Mouse (Mus musculus): ENCODE data around the gene Gm1113. TPM values are rescaled to one million over a fixed set of nuclear protein-coding genes. Genes with fewer than 3 reads are reported as not detected.

Gene Gm1113
- polyA plus RNA-seq, 1 experiment from 2014 or later: not detected

DNA sequence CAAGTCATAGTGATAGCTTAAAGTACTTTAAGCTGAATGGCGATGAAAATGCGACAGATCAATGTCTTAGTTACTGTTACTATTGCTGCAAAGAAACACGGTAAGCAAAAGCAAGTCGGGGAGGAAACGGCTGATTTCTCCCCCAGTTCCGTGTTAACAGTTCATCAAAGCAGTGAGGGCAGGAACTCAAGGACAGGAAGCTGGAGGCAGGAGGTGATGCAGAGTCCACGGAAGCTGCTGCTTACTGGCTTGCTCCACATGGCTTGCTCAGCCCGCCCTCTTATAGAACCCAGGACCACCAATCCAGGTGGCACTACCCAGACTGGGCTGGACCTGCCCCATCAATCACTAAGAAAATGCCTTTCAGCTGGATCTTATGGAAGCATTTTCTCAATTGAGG, 58.5 kb downstream of the Gm1113 start:
- H3K4me1 ChIP-seq: peaks cover 7% of the 10 kb centered on the region; the same call in 1 of the 2 replicates
- no peak for ATAC-seq (ENCODE audit: insufficient number of reproducible peaks, low FRiP score, low TSS enrichment, low read depth)
- H3K9ac ChIP-seq: no peak overlapping the region
- H3K27ac ChIP-seq: no peak overlapping the region
- no peak overlapping the region for H3K4me2 ChIP-seq
- no peaks in the 10 kb centered on the region for H3K9me3 ChIP-seq
- peaks cover 73% of the 10 kb centered on the region for H3K36me3 ChIP-seq
- no peak overlapping the region for H3K4me3 ChIP-seq
- WGBS: 71% methylated on average over 8 of the region's 8 CpGs
- H3K27me3 ChIP-seq: no peaks in the 10 kb centered on the region

Other genes starting within 250 kb of the Gm1113 start
- gene Cdon, start 97.1 kb downstream of the Gm1113 start, polyA plus RNA-seq (2015; fragmentation: Nextera tagmentation; extraction: Ambion mirVana): 28.6 and 35.9 TPM in 2 replicates
- gene Ddx25, start 40.3 kb upstream of the Gm1113 start, polyA plus RNA-seq (2015; fragmentation: Nextera tagmentation; extraction: Ambion mirVana): 2.1 and 2.4 TPM in 2 replicates
- 17.2 and 19.2 TPM in 2 replicates for gene Pus3, start 40.3 kb upstream of the Gm1113 start, polyA plus RNA-seq (2015; fragmentation: Nextera tagmentation; extraction: Ambion mirVana)
- gene Pate2, start 52.0 kb upstream of the Gm1113 start, polyA plus RNA-seq (2015; fragmentation: Nextera tagmentation; extraction: Ambion mirVana): 0.31 and 0.83 TPM in 2 replicates
- 14.2 and 14.4 TPM in 2 replicates for gene Hyls1, start 52.1 kb upstream of the Gm1113 start, polyA plus RNA-seq (2015; fragmentation: Nextera tagmentation; extraction: Ambion mirVana)
- gene Pate4, start 93.7 kb upstream of the Gm1113 start, polyA plus RNA-seq (2015; fragmentation: Nextera tagmentation; extraction: Ambion mirVana): not detected in 2 replicates
- not detected in 2 replicates for gene Pate3, start 129.9 kb upstream of the Gm1113 start, polyA plus RNA-seq (2015; fragmentation: Nextera tagmentation; extraction: Ambion mirVana)
- not detected in 2 replicates for gene Pate1, start 169.1 kb upstream of the Gm1113 start, polyA plus RNA-seq (2015; fragmentation: Nextera tagmentation; extraction: Ambion mirVana)
- gene Gm17677, start 222.8 kb upstream of the Gm1113 start, polyA plus RNA-seq (2015; fragmentation: Nextera tagmentation; extraction: Ambion mirVana): not detected in 2 replicates

All from limb, embryonic 15.5 days (tissue).